Mouse (Mus musculus) B cell, adult 62 days (primary cell): ENCODE data around the gene Rpe. TPM values are rescaled to one million over a fixed set of nuclear protein-coding genes. Genes with fewer than 3 reads are reported as not detected.

ENCODE experiments used
- total RNA-seq: library from RNA; stranded (reverse); gene quantifications from 4 replicates; pipeline ENCODE4 v1.2.4, GENCODE M21; 2023

Rpe gene
- total RNA-seq = 29.4 to 40.4 TPM (median 35.4 TPM) in 4 replicates

DNA sequence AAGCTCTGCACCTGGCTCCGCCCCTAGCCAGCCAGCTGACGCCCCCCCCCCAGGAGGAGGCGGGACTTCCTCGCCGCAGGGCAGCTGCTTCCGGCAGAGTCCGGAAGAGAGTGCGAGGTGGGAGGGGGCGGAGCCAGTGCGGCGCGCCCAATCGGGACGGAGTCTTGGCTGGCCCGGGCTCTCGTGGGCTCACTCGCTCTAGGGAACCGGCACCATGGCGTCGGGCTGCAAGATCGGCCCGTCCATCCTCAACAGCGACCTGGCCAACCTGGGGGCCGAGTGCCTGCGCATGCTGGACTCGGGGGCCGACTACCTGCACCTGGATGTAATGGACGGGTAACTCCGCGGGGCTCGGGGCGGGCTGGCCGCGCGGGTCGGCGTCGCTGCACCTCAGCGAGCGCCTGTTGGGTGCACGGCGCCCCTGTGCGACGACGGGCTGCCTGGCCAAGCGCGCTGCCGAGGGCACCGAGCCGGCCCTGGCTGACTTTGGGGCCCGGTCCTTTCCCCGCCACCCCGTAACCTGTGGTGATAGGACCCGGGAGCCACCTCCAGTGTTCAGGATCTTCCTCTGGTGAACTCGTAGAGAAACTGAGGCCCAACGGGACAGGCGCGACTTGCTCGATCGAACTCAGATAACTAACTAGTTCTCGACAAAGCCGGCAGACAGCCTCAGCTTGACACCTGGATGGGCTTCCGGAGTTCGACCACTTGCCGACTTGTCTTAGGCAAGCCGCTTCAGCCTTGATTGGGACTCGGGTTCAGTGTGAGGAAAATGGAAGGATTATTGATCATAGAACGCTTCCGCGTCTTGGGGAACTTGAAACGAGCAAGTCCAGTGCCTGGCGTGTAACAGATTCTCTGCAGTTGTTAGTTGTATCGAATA, at the start of gene Rpe:
TSS of gene Rpe (plus strand) at position 139 of the 883 bp plus-strand sequence.

Other genes with a start within 250 kb of the Rpe start
- gene Unc80, start 232.5 kb upstream of the Rpe start, total RNA-seq = not detected in 4 replicates
- gene Kansl1l, start 116.7 kb downstream of the Rpe start, total RNA-seq = 25.0 to 28.6 TPM (median 26.0 TPM) in 4 replicates
- gene Acadl, start 162.4 kb downstream of the Rpe start, total RNA-seq = 38.9 to 49.7 TPM (median 47.1 TPM) in 4 replicates
- gene Myl1, start 244.6 kb downstream of the Rpe start, total RNA-seq = not detected in 4 replicates